Mouse (Mus musculus): Measurements from ENCODE around the gene Prickle2. TPM values are rescaled to one million over a fixed set of nuclear protein-coding genes. Genes with fewer than 3 reads are reported as not detected.

The Prickle2 gene
- polyA plus RNA-seq, 1 experiment from 2014 or later: 13.1 TPM

DNA sequence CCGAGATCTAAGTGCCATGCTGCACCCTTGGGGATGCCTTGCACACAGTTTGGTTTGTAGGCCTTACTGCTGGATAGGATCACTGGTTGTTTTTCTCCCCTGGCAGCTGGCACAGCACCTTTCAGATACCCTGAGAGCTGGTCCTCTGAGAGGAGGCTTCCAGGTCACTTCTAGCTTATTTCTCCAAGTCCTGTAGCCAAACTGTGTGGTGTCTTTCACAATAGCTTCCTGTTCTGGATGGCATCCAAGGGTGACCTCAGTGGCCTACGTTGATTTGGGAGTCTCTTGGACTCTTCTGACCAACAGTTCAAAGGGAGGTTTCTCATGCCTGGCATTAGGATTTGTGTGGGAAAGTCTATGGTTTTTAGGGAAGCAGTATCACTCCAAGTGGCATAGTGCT is 150.3 kb downstream of the Prickle2 start:
- Histone ChIP-seq H3K4me2 (ENCODE audit: low read length) (no peak overlapping the region), H3K9ac (ENCODE audit: low read length) (no peak overlapping the region), H3K9me3 (ENCODE audit: control insufficient read depth, low read length) (peaks cover 6% of the 10 kb centered on the region; the same call in 1 of the 2 replicates), H3K27ac (ENCODE audit: low read depth) (no peak overlapping the region), H3K36me3 (ENCODE audit: control insufficient read depth, insufficient read depth, low read length) (no peaks in the 10 kb centered on the region), H3K4me3 (ENCODE audit: low read depth, low read length) (no peak overlapping the region), H3K4me1 (replicated peaks; ENCODE audit: control insufficient read depth, insufficient read depth, low read length) (no peaks in the 10 kb centered on the region), H3K27me3 (replicated peaks; ENCODE audit: control insufficient read depth, insufficient read depth, low read length) (no peaks in the 10 kb centered on the region)
- no peak for ATAC-seq (replicated peaks; ENCODE audit: low FRiP score, low TSS enrichment, low read depth)
- DNase-seq (ENCODE audit: low spot score): no peak
- WGBS: 68% methylated on average over 2 of the region's 2 CpGs

GRCm38 (mm10) chr6:92553086-92553485 is 152.9 kb downstream of the Prickle2 start:
- ATAC-seq (replicated peaks; ENCODE audit: low FRiP score, low TSS enrichment, low read depth): no peak
- WGBS: 78% methylated on average over 4 of the region's 4 CpGs
- no peak for DNase-seq (ENCODE audit: low spot score)
- Histone ChIP-seq H3K9me3 (ENCODE audit: control insufficient read depth, low read length) (peaks cover 6% of the 10 kb centered on the region; the same call in 1 of the 2 replicates), H3K9ac (ENCODE audit: low read length) (no peak overlapping the region), H3K4me3 (ENCODE audit: low read depth, low read length) (no peak overlapping the region), H3K36me3 (ENCODE audit: control insufficient read depth, insufficient read depth, low read length) (no peaks in the 10 kb centered on the region), H3K27me3 (replicated peaks; ENCODE audit: control insufficient read depth, insufficient read depth, low read length) (no peaks in the 10 kb centered on the region), H3K4me1 (replicated peaks; ENCODE audit: control insufficient read depth, insufficient read depth, low read length) (no peaks in the 10 kb centered on the region), H3K27ac (ENCODE audit: low read depth) (no peak overlapping the region), H3K4me2 (ENCODE audit: low read length) (no peak overlapping the region)

DNA sequence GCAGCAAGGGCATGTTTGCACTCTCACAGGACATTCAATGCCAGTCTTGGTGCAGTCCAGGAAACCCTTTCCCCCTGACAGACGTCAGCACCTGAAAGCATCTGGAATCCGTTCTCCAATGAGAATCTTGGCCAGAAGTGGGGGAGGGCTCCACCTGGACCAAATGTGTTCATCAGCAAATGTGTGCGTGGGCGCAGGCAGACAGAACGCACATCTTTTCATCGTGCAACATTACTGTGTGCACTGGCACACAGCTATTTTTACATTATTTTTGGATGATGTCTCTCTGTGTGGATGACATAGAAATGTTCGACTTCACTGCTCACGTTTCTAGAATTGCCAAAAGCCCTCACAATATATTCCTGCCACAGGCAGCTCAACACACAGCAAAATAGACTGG is 156.7 kb downstream of the Prickle2 start:
- Histone ChIP-seq H3K9me3 (ENCODE audit: control insufficient read depth, low read length) (peaks cover 6% of the 10 kb centered on the region; the same call in 1 of the 2 replicates), H3K27me3 (replicated peaks; ENCODE audit: control insufficient read depth, insufficient read depth, low read length) (no peaks in the 10 kb centered on the region), H3K4me3 (ENCODE audit: low read depth, low read length) (no peak overlapping the region), H3K36me3 (ENCODE audit: control insufficient read depth, insufficient read depth, low read length) (no peaks in the 10 kb centered on the region), H3K4me2 (ENCODE audit: low read length) (no peak overlapping the region), H3K4me1 (replicated peaks; ENCODE audit: control insufficient read depth, insufficient read depth, low read length) (no peaks in the 10 kb centered on the region), H3K27ac (ENCODE audit: low read depth) (no peak overlapping the region), H3K9ac (ENCODE audit: low read length) (no peak overlapping the region)
- DNase-seq (ENCODE audit: low spot score) (no peak), ATAC-seq (replicated peaks; ENCODE audit: low FRiP score, low TSS enrichment, low read depth) (no peak)
- WGBS: 76% methylated on average over 8 of the region's 8 CpGs

DNA sequence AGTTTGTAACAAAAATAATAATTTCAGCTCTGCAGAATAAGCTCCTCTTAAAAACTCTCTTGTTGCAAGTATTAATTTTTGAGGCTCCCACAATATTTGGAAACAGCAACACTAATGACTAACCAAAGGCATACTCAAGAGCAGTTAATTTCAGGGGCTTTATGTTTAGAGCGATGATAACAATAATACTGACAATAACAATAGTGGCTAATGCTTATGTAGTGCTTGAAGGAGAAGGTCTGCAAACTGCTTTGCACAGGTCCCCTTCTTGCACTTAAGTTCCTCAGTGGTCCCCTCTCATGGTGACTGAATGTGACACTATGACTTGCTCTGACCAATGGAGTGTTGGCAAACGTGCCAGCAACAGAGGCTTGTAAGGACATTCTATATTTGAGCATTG is 160.8 kb downstream of the Prickle2 start:
- WGBS: 83% methylated on average over 2 of the region's 2 CpGs
- Histone ChIP-seq H3K36me3 (ENCODE audit: control insufficient read depth, insufficient read depth, low read length) (no peaks in the 10 kb centered on the region), H3K4me1 (replicated peaks; ENCODE audit: control insufficient read depth, insufficient read depth, low read length) (peaks cover 10% of the 10 kb centered on the region; the same call in 1 of the 2 replicates), H3K27me3 (replicated peaks; ENCODE audit: control insufficient read depth, insufficient read depth, low read length) (no peaks in the 10 kb centered on the region), H3K9ac (ENCODE audit: low read length) (no peak overlapping the region), H3K9me3 (ENCODE audit: control insufficient read depth, low read length) (no peaks in the 10 kb centered on the region), H3K4me3 (ENCODE audit: low read depth, low read length) (no peak overlapping the region), H3K27ac (ENCODE audit: low read depth) (no peak overlapping the region), H3K4me2 (ENCODE audit: low read length) (no peak overlapping the region)
- ATAC-seq (replicated peaks; ENCODE audit: low FRiP score, low TSS enrichment, low read depth) (no peak), DNase-seq (ENCODE audit: low spot score) (no peak)

DNA sequence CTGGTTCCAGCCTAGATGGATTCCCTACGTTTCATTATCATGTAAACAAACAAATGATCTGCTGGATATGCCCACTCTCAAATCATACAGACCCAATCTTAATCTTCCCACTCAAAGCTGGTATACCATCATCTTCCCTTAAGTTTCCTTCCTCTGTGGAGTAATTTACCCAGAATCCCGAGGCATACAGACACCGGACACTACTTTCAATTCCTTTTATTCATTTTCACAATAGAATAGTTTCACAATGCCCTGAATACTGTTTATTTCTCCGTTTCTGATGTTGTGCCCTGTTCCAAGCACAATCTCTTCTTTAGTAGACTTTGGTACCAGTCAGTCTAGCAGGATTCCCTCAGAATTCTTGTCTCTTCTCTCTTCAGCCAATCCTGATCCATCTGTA is 162.1 kb downstream of the Prickle2 start:
- no peak for ATAC-seq (replicated peaks; ENCODE audit: low FRiP score, low TSS enrichment, low read depth)
- H3K4me2 ChIP-seq (ENCODE audit: low read length): no peak overlapping the region
- DNase-seq (ENCODE audit: low spot score): no peak
- peaks cover 10% of the 10 kb centered on the region; the same call in 1 of the 2 replicates for H3K4me1 ChIP-seq (replicated peaks; ENCODE audit: control insufficient read depth, insufficient read depth, low read length)
- no peak overlapping the region for H3K27ac ChIP-seq (ENCODE audit: low read depth)
- no peaks in the 10 kb centered on the region for H3K36me3 ChIP-seq (ENCODE audit: control insufficient read depth, insufficient read depth, low read length)
- WGBS: 83% methylated on average over 4 of the region's 4 CpGs
- H3K4me3 ChIP-seq (ENCODE audit: low read depth, low read length): no peak overlapping the region
- H3K27me3 ChIP-seq (replicated peaks; ENCODE audit: control insufficient read depth, insufficient read depth, low read length): no peaks in the 10 kb centered on the region
- no peaks in the 10 kb centered on the region for H3K9me3 ChIP-seq (ENCODE audit: control insufficient read depth, low read length)
- no peak overlapping the region for H3K9ac ChIP-seq (ENCODE audit: low read length)

DNA sequence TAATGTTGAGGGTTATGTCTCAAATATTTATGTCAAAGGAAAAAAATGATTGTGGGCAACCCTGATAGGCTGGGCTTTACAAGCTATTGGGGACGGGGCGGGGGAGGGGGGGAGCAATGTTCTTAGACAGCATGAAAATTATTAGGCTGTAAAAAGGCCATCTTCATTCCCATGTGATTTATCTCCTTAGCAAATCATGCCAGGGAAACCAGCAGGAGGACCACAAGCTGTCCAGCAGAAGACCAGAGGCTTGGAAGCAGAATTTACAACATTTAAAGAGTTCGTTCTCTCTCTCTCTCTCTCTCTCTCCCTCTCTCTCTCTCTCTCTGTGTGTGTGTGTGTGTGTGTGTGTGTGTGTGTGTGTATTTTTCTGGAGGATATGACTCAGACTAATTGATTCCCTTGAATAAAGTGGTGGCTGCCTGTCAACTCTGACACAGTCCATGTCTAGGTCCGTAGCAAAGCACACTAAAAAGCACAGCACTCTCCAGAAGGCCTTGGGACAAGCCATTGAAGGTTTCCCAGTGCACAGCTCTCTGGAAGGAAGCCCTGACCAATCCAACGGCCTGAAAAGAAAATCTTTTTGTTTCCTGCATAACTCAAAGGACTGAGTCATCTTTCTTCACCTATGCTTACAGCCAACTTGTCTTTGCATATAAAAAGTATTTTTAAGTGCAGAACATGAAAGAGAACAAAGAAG is 163.4 kb downstream of the Prickle2 start:
- Histone ChIP-seq H3K9me3 (ENCODE audit: control insufficient read depth, low read length) (no peaks in the 10 kb centered on the region), H3K4me1 (replicated peaks; ENCODE audit: control insufficient read depth, insufficient read depth, low read length) (peaks cover 10% of the 10 kb centered on the region; the same call in 1 of the 2 replicates), H3K36me3 (ENCODE audit: control insufficient read depth, insufficient read depth, low read length) (no peaks in the 10 kb centered on the region), H3K27ac (ENCODE audit: low read depth) (0 out of 2 replicates have a peak overlapping the region, but pooled peaks have one; percentile 11), H3K4me2 (ENCODE audit: low read length) (no peak overlapping the region), H3K4me3 (ENCODE audit: low read depth, low read length) (no peak overlapping the region), H3K27me3 (replicated peaks; ENCODE audit: control insufficient read depth, insufficient read depth, low read length) (no peaks in the 10 kb centered on the region), H3K9ac (ENCODE audit: low read length) (no peak overlapping the region)
- DNase-seq (ENCODE audit: low spot score) (no peak), ATAC-seq (replicated peaks; ENCODE audit: low FRiP score, low TSS enrichment, low read depth) (peak; percentile 60; the same call in 1 of the 2 replicates)
- 43% methylated on average over 5 of the region's 5 CpGs for WGBS

- H3K36me3 ChIP-seq (ENCODE audit: control insufficient read depth, insufficient read depth, low read length): no peaks in the 10 kb centered on the region
- H3K4me2 ChIP-seq (ENCODE audit: low read length): peak overlapping the region; percentile 53
- peak overlapping the region; percentile 63 for H3K4me3 ChIP-seq (ENCODE audit: low read depth, low read length)
- H3K27me3 ChIP-seq (replicated peaks; ENCODE audit: control insufficient read depth, insufficient read depth, low read length): no peaks in the 10 kb centered on the region
- DNase-seq (ENCODE audit: low spot score): peak; percentile 78
- WGBS: 9% methylated on average over 11 of the region's 11 CpGs
- peak overlapping the region; percentile 76 for H3K27ac ChIP-seq (ENCODE audit: low read depth)
- ATAC-seq (replicated peaks; ENCODE audit: low FRiP score, low TSS enrichment, low read depth): peak; percentile 88
- 0 out of 2 replicates have a peak, but pooled peaks cover 7% of the 10 kb centered on the region for H3K4me1 ChIP-seq (replicated peaks; ENCODE audit: control insufficient read depth, insufficient read depth, low read length)
- no peaks in the 10 kb centered on the region for H3K9me3 ChIP-seq (ENCODE audit: control insufficient read depth, low read length)
- H3K9ac ChIP-seq (ENCODE audit: low read length): peak overlapping the region; percentile 54
These were observed 171.5 kb downstream of the Prickle2 start for GRCm38 (mm10) chr6:92534226-92535031.

GRCm38 (mm10) chr6:92533306-92534063 is 172.5 kb downstream of the Prickle2 start:
- Histone ChIP-seq H3K4me2 (ENCODE audit: low read length) (peak overlapping the region; percentile 53), H3K36me3 (ENCODE audit: control insufficient read depth, insufficient read depth, low read length) (no peaks in the 10 kb centered on the region), H3K27ac (ENCODE audit: low read depth) (peak overlapping the region; percentile 60), H3K9me3 (ENCODE audit: control insufficient read depth, low read length) (no peaks in the 10 kb centered on the region), H3K27me3 (replicated peaks; ENCODE audit: control insufficient read depth, insufficient read depth, low read length) (no peaks in the 10 kb centered on the region), H3K4me1 (replicated peaks; ENCODE audit: control insufficient read depth, insufficient read depth, low read length) (0 out of 2 replicates have a peak, but pooled peaks cover 7% of the 10 kb centered on the region), H3K9ac (ENCODE audit: low read length) (peak overlapping the region; percentile 54), H3K4me3 (ENCODE audit: low read depth, low read length) (peak overlapping the region; percentile 63)
- DNase-seq (ENCODE audit: low spot score) (no peak), ATAC-seq (replicated peaks; ENCODE audit: low FRiP score, low TSS enrichment, low read depth) (no peak)
- WGBS: 27% methylated on average over 8 of the region's 8 CpGs

All from intestine, embryonic 14.5 days (tissue).